In genomic region chr1:76019071-76019470, GRCm38 (mm10) we compare ENCODE assay signal across 14 mouse cellular contexts.
A peak's percentile ranks its signal among the peaks of the same experiment; 100 is the strongest.
DNase-seq lines count a peak whose midpoint lies in the region; ATAC-seq and TF ChIP-seq lines count a peak whose summit lies in the region.
"Had no signal": no experiment of that assay in that cellular context is flagged by ENCODE, and none has a peak within 500 bp of the region (broad histone marks: within the 10 kb centered on the region; RNA-seq: fewer than 3 reads in every experiment).

No protein-coding gene starts in this region.

- H3K27me3 ChIP-seq in kidney, adult 2 months (replicated peaks; ENCODE audit: control insufficient read depth, insufficient read depth, low read length), result no peaks in the 10 kb centered on the region
- H3K27me3 ChIP-seq in kidney, postnatal 0 days (ENCODE audit: insufficient read depth, low read length), result no peaks in the 10 kb centered on the region
- H3K27me3 ChIP-seq in liver, embryonic 14.5 days (ENCODE audit: control insufficient read depth, insufficient read depth, low read length), result no peaks in the 10 kb centered on the region
- H3K27me3 ChIP-seq in forebrain, embryonic 13.5 days, result no peaks in the 10 kb centered on the region
- H3K27me3 ChIP-seq: stomach, embryonic 15.5 days had no signal

- H3K4me1 ChIP-seq in kidney, adult 2 months (ENCODE audit: control insufficient read depth, insufficient read depth, low read length), result 0 out of 2 replicates have a peak, but pooled peaks cover 7% of the 10 kb centered on the region
- no peaks in the 10 kb centered on the region for H3K4me1 ChIP-seq in kidney, postnatal 0 days (replicated peaks; ENCODE audit: insufficient read depth, low read length)
- H3K4me1 ChIP-seq in liver, embryonic 14.5 days (replicated peaks; ENCODE audit: control insufficient read depth in 2 of 2, insufficient read depth in 2 of 2, low read length in 1 of 2), result no peaks in the 10 kb centered on the region; a peak in 1 of 4 replicates
- H3K4me1 ChIP-seq in forebrain, embryonic 13.5 days, result no peaks in the 10 kb centered on the region
- H3K4me1 ChIP-seq: stomach, embryonic 15.5 days had no signal

- no peak; the same call in 1 of the 2 replicates for ATAC-seq in kidney, postnatal 0 days (replicated peaks; ENCODE audit: low FRiP score, low read depth)
- ATAC-seq in liver, embryonic 14.5 days (ENCODE audit: insufficient read depth), result no peak
- ATAC-seq in forebrain, embryonic 13.5 days, result no peak

- TF ChIP-seq POLR2A in kidney, adult 2 months (IDR thresholded peaks at IDR 0.05; ENCODE audit: low read depth, low read length), result no peak

- no peak for TF ChIP-seq EP300 in liver, embryonic 14.5 days (IDR thresholded peaks at IDR 0.05; ENCODE audit: low read depth)

- TF ChIP-seq CTCF in kidney, adult 2 months (conservative IDR thresholded peaks at IDR 0.05; ENCODE audit: insufficient read depth, insufficient read length, low read depth, low read length), result no peak
- TF ChIP-seq CTCF in kidney, postnatal 0 days (IDR thresholded peaks at IDR 0.05; ENCODE audit: low read depth), result no peak
- TF ChIP-seq CTCF in liver, embryonic 14.5 days (IDR thresholded peaks at IDR 0.05; ENCODE audit: low read depth), result no peak

- H3K4me2 ChIP-seq in kidney, postnatal 0 days (ENCODE audit: low read length), result no peak overlapping the region
- H3K4me2 ChIP-seq in liver, embryonic 14.5 days (ENCODE audit: low read depth), result peak overlapping the region; percentile 15; the same call in 1 of the 2 replicates
- no peak overlapping the region for H3K4me2 ChIP-seq in forebrain, embryonic 13.5 days
- H3K4me2 ChIP-seq: hindbrain, embryonic 14.5 days; stomach, embryonic 15.5 days had no signal

- no peak overlapping the region for H3K27ac ChIP-seq in kidney, adult 2 months (ENCODE audit: insufficient read depth, low read depth, low read length)
- no peak overlapping the region for H3K27ac ChIP-seq in kidney, postnatal 0 days
- H3K27ac ChIP-seq in liver, embryonic 14.5 days, result no peak overlapping the region
- no peak overlapping the region for H3K27ac ChIP-seq in forebrain, embryonic 13.5 days
- H3K27ac ChIP-seq: hindbrain, embryonic 14.5 days; limb, embryonic 10.5 days; stomach, embryonic 15.5 days had no signal

- no peak overlapping the region for H3K4me3 ChIP-seq in kidney, adult 2 months (ENCODE audit: insufficient read depth, low read depth, low read length)
- no peak overlapping the region for H3K4me3 ChIP-seq in kidney, postnatal 0 days (replicated peaks; ENCODE audit: low read depth, low read length)
- H3K4me3 ChIP-seq in liver, embryonic 14.5 days (ENCODE audit: insufficient read depth in 1 of 2, low read depth in 2 of 2, low read length in 2 of 2), result no peak overlapping the region
- H3K4me3 ChIP-seq in forebrain, embryonic 13.5 days, result no peak overlapping the region
- H3K4me3 ChIP-seq: limb, embryonic 10.5 days; stomach, embryonic 15.5 days had no signal

- peak; percentile 82 for DNase-seq in kidney, adult 2 months
- DNase-seq in kidney, postnatal 0 days (ENCODE audit: low spot score), result peak; percentile 40
- DNase-seq in liver, embryonic 14.5 days (ENCODE audit: low read depth in 3 of 3, low spot score in 3 of 3), result peak in 2 of 3 experiments; percentile 17 to 22
- peak; percentile 63 for DNase-seq in lung, postnatal 10 days
- DNase-seq in ovary, postnatal 14 days (ENCODE audit: low spot score), result no peak
- no peak for DNase-seq in adrenal gland, postnatal 14 days
- no peak for DNase-seq in gastrocnemius, adult 18-20 months (ENCODE audit: low spot score)
- DNase-seq: cerebellum, adult 11-12 months; heart, postnatal 10 days; retina, postnatal 1 day had no signal

- H3K9me3 ChIP-seq in kidney, postnatal 0 days (replicated peaks; ENCODE audit: low read length), result no peaks in the 10 kb centered on the region
- H3K9me3 ChIP-seq in liver, embryonic 14.5 days (ENCODE audit: control insufficient read depth, low read length), result no peaks in the 10 kb centered on the region
- no peaks in the 10 kb centered on the region for H3K9me3 ChIP-seq in forebrain, embryonic 13.5 days (replicated peaks)
- H3K9me3 ChIP-seq: limb, embryonic 10.5 days; stomach, embryonic 15.5 days had no signal

- no peak overlapping the region for H3K9ac ChIP-seq in kidney, postnatal 0 days (ENCODE audit: low read depth, low read length)
- no peak overlapping the region for H3K9ac ChIP-seq in liver, embryonic 14.5 days (replicated peaks)
- no peak overlapping the region for H3K9ac ChIP-seq in forebrain, embryonic 13.5 days
- H3K9ac ChIP-seq: hindbrain, embryonic 14.5 days; stomach, embryonic 15.5 days had no signal

- 21% methylated on average over 11 of the region's 11 CpGs for WGBS in kidney, adult 2 months
- 16% methylated on average over 11 of the region's 11 CpGs for WGBS in kidney, postnatal 0 days
- 61% methylated on average over 11 of the region's 11 CpGs for WGBS in liver, embryonic 14.5 days (ENCODE audit: insufficient replicate concordance)
- WGBS in forebrain, embryonic 13.5 days, result 90% methylated on average over 11 of the region's 11 CpGs

- no peaks in the 10 kb centered on the region for H3K36me3 ChIP-seq in kidney, adult 2 months (ENCODE audit: control insufficient read depth, insufficient read depth, low read length)
- no peaks in the 10 kb centered on the region for H3K36me3 ChIP-seq in kidney, postnatal 0 days (ENCODE audit: insufficient read depth, low read length)
- no peaks in the 10 kb centered on the region for H3K36me3 ChIP-seq in liver, embryonic 14.5 days (replicated peaks; ENCODE audit: control insufficient read depth, insufficient read depth, low read depth)
- no peaks in the 10 kb centered on the region for H3K36me3 ChIP-seq in forebrain, embryonic 13.5 days (ENCODE audit: poor library complexity, severe bottlenecking)
- H3K36me3 ChIP-seq: limb, embryonic 10.5 days; stomach, embryonic 15.5 days had no signal

Comparison
In these comparisons a context has a peak if more than half of its experiments do, and no peak if none do; other contexts are left out.
1. DNase-seq: peak in kidney, adult 2 months (single experiment), kidney, postnatal 0 days (single experiment), liver, embryonic 14.5 days (2 of 3) and lung, postnatal 10 days (single experiment); none in ovary, postnatal 14 days (single experiment), adrenal gland, postnatal 14 days (single experiment) and gastrocnemius, adult 18-20 months (single experiment).